Mouse (Mus musculus): Measurements from ENCODE around the gene Eras. TPM values are rescaled to one million over a fixed set of nuclear protein-coding genes. Genes with fewer than 3 reads are reported as not detected.
A peak's percentile ranks its signal among the peaks of the same experiment; 100 is the strongest.
"Not testable (repeated sequence)": the region's sequence is repeated elsewhere in the genome, so short reads cannot be mapped to it uniquely, and the experiment has no call there.

Gene Eras
- total and polyA plus RNA-seq, 3 experiments, result not detected

DNA sequence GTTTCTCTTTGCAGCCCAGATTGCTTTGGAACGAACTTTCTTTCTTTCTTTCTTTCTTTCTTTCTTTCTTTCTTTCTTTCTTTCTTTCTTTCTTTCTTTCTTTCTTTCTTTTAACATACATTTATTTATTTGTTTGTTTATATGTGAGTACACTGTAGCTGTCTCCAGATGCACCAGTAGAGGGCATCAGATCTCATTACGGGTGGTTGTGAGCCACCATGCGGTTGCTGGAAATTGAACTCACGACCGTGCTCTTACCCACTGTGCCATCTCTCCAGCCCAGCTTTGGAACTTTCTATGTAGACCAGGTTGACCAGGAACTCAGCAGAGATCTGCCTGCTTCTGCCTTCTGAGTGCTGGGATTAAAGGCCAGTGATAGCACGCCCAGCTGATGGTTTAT, 10.4 kb downstream of the Eras start:
- H3K4me1 ChIP-seq (ENCODE audit: control insufficient read depth in 1 of 2, insufficient read depth in 2 of 2, low read length in 2 of 2); H3K36me3 ChIP-seq (ENCODE audit: control insufficient read depth in 1 of 2, insufficient read depth in 2 of 2, low read length in 2 of 2); H3K27me3 ChIP-seq (ENCODE audit: control insufficient read depth in 1 of 2, insufficient read depth in 2 of 2, low read length in 2 of 2); H3K27ac ChIP-seq (ENCODE audit: control insufficient read depth, low read depth, low read length); H3K79me2 ChIP-seq (ENCODE audit: control insufficient read depth, insufficient read depth, low read length, poor library complexity); H3K9ac ChIP-seq (ENCODE audit: control insufficient read depth, low read depth, low read length, poor library complexity, severe bottlenecking); H3K9me3 ChIP-seq (replicated peaks; ENCODE audit: insufficient read depth, low read length); H3K4me3 ChIP-seq (ENCODE audit: control insufficient read depth in 1 of 2, insufficient read depth in 1 of 2, low read depth in 2 of 2, low read length in 2 of 2): not testable (repeated sequence)
- TF ChIP-seq CTCF (IDR thresholded peaks at IDR 0.05 in 2 of 3, conservative IDR thresholded peaks at IDR 0.05 in 1 of 3; ENCODE audit: control insufficient read depth in 1 of 3, insufficient read depth in 1 of 3, low read depth in 2 of 3, low read length in 3 of 3, poor library complexity in 1 of 3, severe bottlenecking in 1 of 3) (peak; percentile 48 to 78 (median 60)), HCFC1 (IDR thresholded peaks at IDR 0.05; ENCODE audit: low read depth, low read length) (0 out of 2 replicates have a peak, but pooled peaks have one; percentile 18), RAD21 (IDR thresholded peaks at IDR 0.05; ENCODE audit: low read depth, low read length) (peak; percentile 62), MYC (IDR thresholded peaks at IDR 0.05; ENCODE audit: low read depth, low read length) (peak; percentile 76; the same call in 1 of the 2 replicates), ZC3H11A (IDR thresholded peaks at IDR 0.05; ENCODE audit: low read depth, low read length) (peak; percentile 80), SMC3 (IDR thresholded peaks at IDR 0.05; ENCODE audit: low read depth, low read length) (peak; percentile 87), MAX (IDR thresholded peaks at IDR 0.05; ENCODE audit: low read length) (0 out of 2 replicates have a peak, but pooled peaks have one; percentile 36)
- peak; percentile 52 for DNase-seq (ENCODE audit: low read depth, low spot score)

DNA sequence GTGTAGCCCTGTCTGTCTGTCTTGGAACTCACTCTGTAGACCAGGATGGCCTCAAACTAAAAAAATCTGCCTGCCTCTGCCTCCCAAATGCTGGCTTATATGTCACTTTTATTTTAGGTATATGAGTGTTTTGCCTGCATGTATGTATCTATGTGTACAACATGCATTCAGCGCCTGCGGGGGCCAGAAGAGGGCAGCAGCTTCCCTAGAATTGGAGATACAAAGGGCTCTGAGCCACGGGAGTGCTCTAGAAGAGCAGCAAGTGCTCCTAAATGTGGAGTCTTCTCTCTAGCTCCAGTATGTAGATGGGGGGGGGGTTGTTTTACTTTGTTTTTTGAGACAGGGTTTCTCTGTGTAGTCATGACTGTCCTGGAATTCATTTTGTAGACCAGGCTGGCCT, 12.7 kb downstream of the Eras start:
- DNase-seq (ENCODE audit: low read depth, low spot score), result peak; percentile 62
- not testable (repeated sequence) for H3K9ac ChIP-seq (ENCODE audit: control insufficient read depth, low read depth, low read length, poor library complexity, severe bottlenecking); H3K4me1 ChIP-seq (ENCODE audit: control insufficient read depth in 1 of 2, insufficient read depth in 2 of 2, low read length in 2 of 2); H3K9me3 ChIP-seq (replicated peaks; ENCODE audit: insufficient read depth, low read length); H3K79me2 ChIP-seq (ENCODE audit: control insufficient read depth, insufficient read depth, low read length, poor library complexity); H3K36me3 ChIP-seq (ENCODE audit: control insufficient read depth in 1 of 2, insufficient read depth in 2 of 2, low read length in 2 of 2); H3K27me3 ChIP-seq (ENCODE audit: control insufficient read depth in 1 of 2, insufficient read depth in 2 of 2, low read length in 2 of 2); H3K27ac ChIP-seq (ENCODE audit: control insufficient read depth, low read depth, low read length); H3K4me3 ChIP-seq (ENCODE audit: control insufficient read depth in 1 of 2, insufficient read depth in 1 of 2, low read depth in 2 of 2, low read length in 2 of 2)
- TF ChIP-seq ZC3H11A (IDR thresholded peaks at IDR 0.05; ENCODE audit: low read depth, low read length), result peak; percentile 63
- peak; percentile 51 for TF ChIP-seq RAD21 (IDR thresholded peaks at IDR 0.05; ENCODE audit: low read depth, low read length)
- peak; percentile 21 to 51 (median 22); a peak in 4 of 6 replicates for TF ChIP-seq CTCF (IDR thresholded peaks at IDR 0.05 in 2 of 3, conservative IDR thresholded peaks at IDR 0.05 in 1 of 3; ENCODE audit: control insufficient read depth in 1 of 3, insufficient read depth in 1 of 3, low read depth in 2 of 3, low read length in 3 of 3, poor library complexity in 1 of 3, severe bottlenecking in 1 of 3)
- 0 out of 2 replicates have a peak, but pooled peaks have one; percentile 15 for TF ChIP-seq HCFC1 (IDR thresholded peaks at IDR 0.05; ENCODE audit: low read depth, low read length)
- peak; percentile 64 for TF ChIP-seq SMC3 (IDR thresholded peaks at IDR 0.05; ENCODE audit: low read depth, low read length)

DNA sequence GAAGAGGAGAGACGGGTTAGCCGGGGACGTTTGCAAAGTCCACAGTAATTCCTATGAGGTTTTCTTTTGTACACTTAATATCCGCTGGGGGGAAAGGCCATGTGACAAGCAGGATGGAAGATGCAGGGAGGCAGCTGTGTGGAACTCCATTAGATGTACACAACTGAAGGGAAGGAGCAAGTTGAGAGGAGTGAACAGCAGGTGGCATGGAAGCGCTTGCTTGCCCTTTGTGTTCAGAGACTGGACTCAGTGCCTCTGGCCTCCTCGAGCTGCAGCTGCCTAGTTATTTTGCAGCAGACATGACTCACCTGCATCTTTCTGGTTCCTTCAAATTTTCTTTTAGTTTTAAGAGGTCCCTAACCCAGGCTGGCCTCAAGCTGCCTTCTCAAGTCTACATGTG, 17.9 kb downstream of the Eras start:
- no peak for DNase-seq (ENCODE audit: low read depth, low spot score)
- H3K79me2 ChIP-seq (ENCODE audit: control insufficient read depth, insufficient read depth, low read length, poor library complexity), result no peaks in the 10 kb centered on the region
- H3K27me3 ChIP-seq (ENCODE audit: control insufficient read depth in 1 of 2, insufficient read depth in 2 of 2, low read length in 2 of 2), result no peaks in the 10 kb centered on the region
- no peaks in the 10 kb centered on the region; a peak in 1 of 4 replicates for H3K36me3 ChIP-seq (ENCODE audit: control insufficient read depth in 1 of 2, insufficient read depth in 2 of 2, low read length in 2 of 2)
- H3K4me1 ChIP-seq (ENCODE audit: control insufficient read depth in 1 of 2, insufficient read depth in 2 of 2, low read length in 2 of 2), result no peaks in the 10 kb centered on the region
- no peak overlapping the region for H3K4me3 ChIP-seq (ENCODE audit: control insufficient read depth in 1 of 2, insufficient read depth in 1 of 2, low read depth in 2 of 2, low read length in 2 of 2)
- no peak overlapping the region for H3K27ac ChIP-seq (ENCODE audit: control insufficient read depth, low read depth, low read length)
- no peak overlapping the region for H3K9ac ChIP-seq (ENCODE audit: control insufficient read depth, low read depth, low read length, poor library complexity, severe bottlenecking)
- H3K9me3 ChIP-seq (replicated peaks; ENCODE audit: insufficient read depth, low read length), result no peaks in the 10 kb centered on the region
- TF ChIP-seq MAZ (IDR thresholded peaks at IDR 0.05; ENCODE audit: low read depth, low read length) (no peak), UBTF (IDR thresholded peaks at IDR 0.05; ENCODE audit: borderline replicate concordance, insufficient read depth, low read depth, low read length) (no peak), GATA1 (IDR thresholded peaks at IDR 0.05; ENCODE audit: low read depth, low read length) (no peak), MAX (IDR thresholded peaks at IDR 0.05; ENCODE audit: low read length) (no peak), USF2 (IDR thresholded peaks at IDR 0.05; ENCODE audit: borderline replicate concordance in 1 of 2, insufficient read depth in 1 of 2, low read depth in 1 of 2, low read length in 2 of 2) (no peak), POLR2AphosphoS5 (IDR thresholded peaks at IDR 0.05; ENCODE audit: borderline replicate concordance, low read depth, low read length) (no peak), TAL1 (IDR thresholded peaks at IDR 0.05; ENCODE audit: low read length) (no peak), ETS1 (IDR thresholded peaks at IDR 0.05; ENCODE audit: low read depth, low read length) (no peak), POLR2A (IDR thresholded peaks at IDR 0.05; ENCODE audit: control insufficient read depth in 1 of 2, insufficient read depth in 1 of 2, low read depth in 1 of 2, low read length in 2 of 2, poor library complexity in 1 of 2) (no peak), CHD2 (IDR thresholded peaks at IDR 0.05; ENCODE audit: low read length) (no peak), HCFC1 (IDR thresholded peaks at IDR 0.05; ENCODE audit: low read depth, low read length) (no peak), JUND (IDR thresholded peaks at IDR 0.05; ENCODE audit: low read depth, low read length) (no peak), SMC3 (IDR thresholded peaks at IDR 0.05; ENCODE audit: low read depth, low read length) (peak; percentile 26; the same call in 1 of the 2 replicates), MAFK (IDR thresholded peaks at IDR 0.05; ENCODE audit: borderline replicate concordance, low read depth, low read length) (no peak), ZKSCAN1 (IDR thresholded peaks at IDR 0.05; ENCODE audit: low read depth, low read length) (no peak), SIN3A (IDR thresholded peaks at IDR 0.05; ENCODE audit: low read length) (no peak), EP300 (IDR thresholded peaks at IDR 0.05; ENCODE audit: low read depth in 1 of 2, low read length in 2 of 2) (no peak), TBP (IDR thresholded peaks at IDR 0.05; ENCODE audit: low read depth, low read length) (no peak), TCF12 (IDR thresholded peaks at IDR 0.05; ENCODE audit: low read depth, low read length) (no peak), POLR2AphosphoS2 (IDR thresholded peaks at IDR 0.05; ENCODE audit: low read length) (peak; percentile 57; the same call in 1 of the 2 replicates), KAT2A (conservative IDR thresholded peaks at IDR 0.05; ENCODE audit: low read depth, low read length) (no peak)

Data from MEL (cell line).